Mouse (Mus musculus) neural tube, embryonic 12.5 days (tissue): ENCODE measurements around the gene Fhad1. TPM values are rescaled to one million over a fixed set of nuclear protein-coding genes. Genes with fewer than 3 reads are reported as not detected.

Experiments used
- ATAC-seq: fragments of 200-750 bp; cut with Nextera tagmentation; 2 replicates; pipeline ENCODE4 v1.8.0; 2017; ENCODE audit warnings: low read depth, mild to moderate bottlenecking, moderate TSS enrichment, moderate library complexity; ENCODE audit not compliant: low FRiP score
- H3K27ac ChIP-seq: fragments of 300-500 bp; sonication (generic); 2 replicates; pipeline ENCODE4 v1.5.1; 2016
- H3K27me3 ChIP-seq: fragments of 300-500 bp; sonication (generic); replicated peaks from 2 replicates; pipeline ENCODE4 v1.6.1; 2016; ENCODE audit warnings: mild to moderate bottlenecking
- H3K36me3 ChIP-seq: fragments of 300-500 bp; sonication (generic); 2 replicates; pipeline ENCODE4 v1.6.1; 2016; ENCODE audit warnings: mild to moderate bottlenecking
- H3K4me1 ChIP-seq: fragments of 300-500 bp; sonication (generic); 2 replicates; pipeline ENCODE4 v1.6.1; 2016
- H3K4me2 ChIP-seq: fragments of 300-500 bp; sonication (generic); replicated peaks from 2 replicates; pipeline ENCODE4 v1.6.1; 2016; ENCODE audit warnings: mild to moderate bottlenecking
- H3K4me3 ChIP-seq: fragments of 300-500 bp; sonication (generic); 2 replicates; pipeline ENCODE4 v1.5.1; 2016
- H3K9ac ChIP-seq: fragments of 300-500 bp; sonication (generic); 2 replicates; pipeline ENCODE4 v1.6.1; 2016; ENCODE audit warnings: mild to moderate bottlenecking
- H3K9me3 ChIP-seq: fragments of 300-500 bp; sonication (generic); 2 replicates; pipeline ENCODE4 v1.6.1; 2016; ENCODE audit warnings: mild to moderate bottlenecking
- WGBS: fragments of 180-500 bp; shearing (Covaris S2); methylation state at CpG from one replicate; pipeline ENCODE4 v1.1.7; 2016; 5-methylcytosine and 5-hydroxymethylcytosine counted together
- polyA plus RNA-seq: library from polyadenylated mRNA; unstranded; fragments of >200 nt; fragmentation: Nextera tagmentation; extraction: Ambion mirVana; gene quantifications from 2 replicates; pipeline ENCODE4 v1.2.1, GENCODE M21; 2016

The Fhad1 gene
- polyA plus RNA-seq: 2.9 and 4.1 TPM in 2 replicates

DNA sequence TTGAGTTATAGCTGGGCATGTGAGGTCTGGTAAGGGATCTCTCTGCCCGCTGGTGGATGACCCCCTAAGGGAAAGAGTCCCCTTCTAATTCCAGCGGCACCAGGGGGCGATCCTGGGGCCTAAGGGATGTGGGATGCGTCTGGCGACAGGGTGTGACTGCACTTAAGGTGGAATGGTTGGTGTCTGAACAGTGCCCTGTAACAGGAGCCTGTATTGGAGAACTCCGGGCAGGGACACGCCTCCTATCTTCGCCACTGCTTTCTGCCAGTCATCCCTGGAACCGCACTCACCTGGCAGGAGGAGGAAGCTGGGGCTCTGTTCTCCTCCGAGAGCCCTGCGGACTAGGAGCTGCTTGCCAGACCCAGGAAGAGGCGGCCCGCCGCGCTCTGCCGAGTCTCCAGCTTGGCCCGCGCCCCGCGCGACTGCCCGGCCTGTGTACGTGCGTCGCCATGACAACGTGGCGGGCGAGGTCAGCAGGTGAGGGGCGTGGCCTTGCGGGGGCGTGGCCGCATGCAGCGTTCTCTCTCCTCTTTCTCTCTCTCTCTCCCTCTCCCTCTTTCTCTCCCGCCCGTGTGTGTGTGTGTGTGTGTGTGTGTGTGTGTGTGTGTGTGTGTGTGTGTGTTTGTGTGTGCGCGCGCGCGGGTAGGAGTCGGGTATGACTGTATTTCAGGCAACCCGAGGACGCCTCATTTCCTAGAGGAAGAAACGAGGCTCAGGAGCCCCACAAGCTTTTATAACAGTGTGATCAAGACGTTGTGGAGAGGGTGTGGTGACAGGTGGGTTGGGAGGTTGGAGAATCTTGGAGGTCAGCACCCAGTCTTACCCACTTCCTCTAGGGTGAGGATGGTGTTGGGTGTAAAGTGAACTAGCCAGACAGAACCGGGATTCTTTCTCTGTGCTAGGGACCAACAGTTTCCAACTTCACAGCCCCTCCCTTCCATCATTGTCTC lies at the start of gene Fhad1:
Gene Fhad1 (minus strand): TSS at position 424 of the 950 bp plus-strand sequence.
- Histone ChIP-seq H3K36me3 (no peaks in the 10 kb centered on the region), H3K27me3 (no peaks in the 10 kb centered on the region; the same call in 1 of the 2 replicates), H3K27ac (no peak within 1 kb of the TSS), H3K9me3 (no peaks in the 10 kb centered on the region), H3K4me3 (peak within 1 kb of the TSS; percentile 37), H3K4me1 (peaks cover 18% of the 10 kb centered on the region), H3K4me2 (peak within 1 kb of the TSS; percentile 82), H3K9ac (peak within 1 kb of the TSS; percentile 56)
- peak; percentile 90 for ATAC-seq
- 2% methylated on average over 46 of the region's 46 CpGs for WGBS

DNA sequence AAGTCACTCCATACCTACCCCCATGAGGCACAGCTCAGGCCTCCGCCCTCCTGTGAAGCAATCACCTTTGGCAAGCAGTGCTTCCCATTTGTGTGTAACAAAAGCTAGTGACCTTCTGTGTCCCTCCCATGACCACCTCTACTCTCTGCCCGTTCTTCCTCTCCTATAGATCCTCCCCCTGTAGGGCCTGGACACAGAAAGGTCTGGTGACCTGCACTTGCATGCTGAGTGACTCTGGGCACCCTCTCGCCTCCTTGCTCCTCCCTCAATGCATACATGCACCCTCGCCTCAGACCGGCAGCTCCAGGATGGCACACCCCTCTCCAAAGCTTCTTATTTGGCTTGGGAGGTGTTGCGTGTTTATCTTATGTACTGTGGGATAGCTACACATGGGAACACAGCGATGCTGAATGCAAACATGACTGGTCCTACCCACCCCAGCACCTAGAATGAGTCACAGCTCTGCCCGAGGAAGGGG lies 48.2 kb upstream of the Fhad1 start:
- no peaks in the 10 kb centered on the region for H3K36me3 ChIP-seq
- H3K9ac ChIP-seq: no peak overlapping the region
- H3K4me2 ChIP-seq: no peak overlapping the region
- ATAC-seq: no peak
- no peaks in the 10 kb centered on the region for H3K27me3 ChIP-seq
- H3K4me1 ChIP-seq: peaks cover 23% of the 10 kb centered on the region
- H3K9me3 ChIP-seq: no peaks in the 10 kb centered on the region
- H3K4me3 ChIP-seq: no peak overlapping the region
- no peak overlapping the region for H3K27ac ChIP-seq
- WGBS: 85% methylated on average over 8 of the region's 8 CpGs

DNA sequence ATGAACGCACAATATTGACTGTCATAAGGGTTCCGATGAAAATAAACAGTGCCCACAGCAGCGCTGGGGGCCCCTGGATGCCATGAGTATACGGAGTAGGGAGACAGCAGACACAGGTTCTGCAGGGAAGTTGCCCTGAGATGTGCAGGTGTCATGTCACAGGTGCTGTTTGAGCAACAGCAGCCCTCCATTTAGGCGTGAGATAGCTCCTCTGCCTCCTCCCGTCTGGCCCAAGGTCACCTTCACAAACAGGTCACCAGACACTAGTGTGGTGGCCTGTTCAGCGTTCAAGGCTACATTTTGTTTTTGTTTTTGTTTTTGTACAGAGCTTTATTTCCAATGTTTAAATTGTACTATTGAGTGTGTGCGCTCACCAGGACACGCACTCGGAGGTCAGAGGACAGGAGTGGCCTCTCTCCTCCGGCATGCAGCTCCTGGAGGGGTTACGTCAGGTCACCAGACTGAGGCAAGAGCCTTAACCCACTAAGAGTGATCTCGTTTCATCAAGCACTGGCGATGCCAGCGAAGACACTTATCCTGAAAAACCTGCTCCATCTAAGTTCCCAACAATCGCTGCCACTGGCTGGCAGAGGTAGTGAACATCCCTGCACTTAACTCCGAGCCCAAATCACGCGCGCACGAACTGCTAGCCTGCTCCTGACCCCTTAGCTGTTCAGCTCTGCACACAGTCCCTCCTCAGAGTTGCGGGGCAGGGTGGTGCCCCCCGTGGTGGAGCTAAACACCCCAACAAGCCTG lies 46.8 kb upstream of the Fhad1 start:
- Histone ChIP-seq H3K9ac (no peak overlapping the region), H3K4me1 (peaks cover 19% of the 10 kb centered on the region), H3K9me3 (no peaks in the 10 kb centered on the region), H3K27me3 (no peaks in the 10 kb centered on the region), H3K4me2 (no peak overlapping the region), H3K27ac (no peak overlapping the region), H3K4me3 (no peak overlapping the region), H3K36me3 (no peaks in the 10 kb centered on the region)
- 74% methylated on average over 23 of the region's 23 CpGs for WGBS
- ATAC-seq: no peak

DNA sequence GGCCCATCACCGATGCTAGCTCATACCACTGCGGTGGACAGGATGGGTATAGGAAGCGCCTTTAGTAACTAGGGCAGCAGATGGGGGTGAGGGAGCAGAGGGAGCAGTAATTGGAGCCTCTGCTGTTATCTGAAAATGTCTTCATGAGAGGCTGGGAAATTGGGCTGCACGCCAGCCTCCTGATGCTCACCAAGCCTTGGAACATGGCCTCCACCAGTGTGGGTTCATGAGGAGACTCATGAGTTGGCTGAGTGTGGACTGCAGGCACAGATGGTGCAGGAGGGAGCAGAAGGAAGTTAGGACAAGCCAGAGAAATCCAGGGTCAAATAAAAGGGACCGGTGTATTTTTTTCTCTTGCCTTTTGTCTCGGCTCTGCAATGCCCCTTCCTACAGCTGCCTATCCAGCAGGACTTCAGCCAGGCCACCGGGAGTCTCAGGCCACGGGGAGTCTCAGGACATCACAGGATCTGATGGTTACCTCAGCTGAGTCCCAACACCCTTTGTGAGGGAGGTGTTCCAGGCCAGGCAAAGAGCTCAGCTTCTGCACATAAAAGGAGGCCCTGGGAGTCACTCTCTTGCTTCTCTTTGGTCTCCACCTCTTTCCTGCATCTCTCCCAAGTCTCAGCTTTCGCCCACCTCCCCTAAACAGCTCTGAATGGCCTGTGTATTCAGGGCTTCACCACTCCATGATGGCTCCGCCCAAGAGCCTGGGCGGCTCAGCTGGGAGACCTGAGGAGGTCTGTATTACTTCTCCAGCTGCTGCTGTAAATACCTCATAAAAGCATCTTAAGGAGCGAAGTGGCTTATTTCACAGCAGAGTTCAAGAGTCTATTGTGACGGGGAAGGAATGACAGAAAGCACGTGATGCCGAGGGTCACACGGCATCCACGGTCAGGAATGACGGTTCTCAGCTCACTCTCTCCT lies 45.8 kb upstream of the Fhad1 start:
- Histone ChIP-seq H3K27me3 (no peaks in the 10 kb centered on the region), H3K4me3 (no peak overlapping the region), H3K36me3 (no peaks in the 10 kb centered on the region), H3K27ac (no peak overlapping the region), H3K9ac (no peak overlapping the region), H3K9me3 (no peaks in the 10 kb centered on the region), H3K4me1 (peaks cover 10% of the 10 kb centered on the region), H3K4me2 (no peak overlapping the region)
- 34% methylated on average over 18 of the region's 18 CpGs for WGBS
- ATAC-seq: no peak

DNA sequence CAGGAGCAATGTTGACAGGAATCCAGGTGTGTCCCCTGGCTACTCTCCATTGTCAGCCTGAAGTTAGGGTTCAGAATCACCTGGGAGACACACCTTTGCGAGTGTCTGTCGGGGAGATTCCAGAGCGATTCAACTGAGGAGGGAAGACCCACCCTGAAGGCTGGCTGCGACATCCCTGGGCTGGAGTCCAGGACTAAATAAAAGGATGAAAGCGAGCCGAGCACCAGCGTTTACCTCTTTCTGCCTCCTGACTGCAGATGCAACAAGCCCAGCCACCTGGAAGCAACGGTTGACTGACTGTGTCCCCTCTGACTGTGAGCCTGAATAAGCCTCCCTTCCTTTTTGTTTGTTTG lies 44.9 kb upstream of the Fhad1 start:
- no peak overlapping the region for H3K9ac ChIP-seq
- H3K4me1 ChIP-seq: peaks cover 7% of the 10 kb centered on the region
- no peak for ATAC-seq
- no peak overlapping the region for H3K4me3 ChIP-seq
- no peaks in the 10 kb centered on the region for H3K27me3 ChIP-seq
- H3K4me2 ChIP-seq: no peak overlapping the region
- WGBS: 94% methylated on average over 8 of the region's 8 CpGs
- H3K9me3 ChIP-seq: no peaks in the 10 kb centered on the region
- no peak overlapping the region for H3K27ac ChIP-seq
- H3K36me3 ChIP-seq: no peaks in the 10 kb centered on the region

DNA sequence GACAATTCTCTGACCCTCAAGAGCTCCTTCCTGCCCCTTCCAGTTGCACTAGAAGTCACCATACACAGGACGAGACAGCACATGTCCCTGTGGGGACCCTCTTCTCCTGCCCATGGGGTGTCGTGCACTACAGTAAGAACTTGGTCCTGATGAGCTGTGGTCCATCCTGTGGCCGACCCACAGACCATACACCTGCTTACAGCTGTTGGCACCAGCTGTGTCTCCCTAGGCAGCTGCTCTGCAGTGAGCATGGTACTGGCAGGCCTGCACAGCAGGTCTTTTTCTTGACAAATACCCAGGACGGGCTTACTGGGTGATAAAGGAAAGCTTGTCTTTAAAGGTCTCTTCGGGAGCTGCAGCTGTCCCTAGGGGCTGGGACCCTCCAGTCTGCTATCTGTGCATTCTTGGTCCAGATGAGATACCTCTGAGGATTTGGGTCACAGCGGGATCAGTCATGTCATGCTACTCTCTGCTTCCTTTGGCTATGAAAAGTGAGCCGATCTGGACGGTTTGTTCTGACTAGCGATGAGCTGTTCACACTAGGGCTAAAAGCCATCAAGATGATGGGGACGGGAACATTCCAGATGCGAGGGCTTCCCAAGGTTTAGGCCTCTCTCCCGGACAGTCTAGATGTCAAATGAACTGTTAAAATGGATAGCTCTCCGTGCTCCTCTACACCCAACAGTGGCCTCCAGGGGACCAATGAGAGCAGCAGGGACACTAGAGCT lies 44.4 kb upstream of the Fhad1 start:
- H3K27me3 ChIP-seq: no peaks in the 10 kb centered on the region
- H3K4me3 ChIP-seq: no peak overlapping the region
- H3K27ac ChIP-seq: no peak overlapping the region
- ATAC-seq: no peak
- peaks cover 7% of the 10 kb centered on the region for H3K4me1 ChIP-seq
- WGBS: 84% methylated on average over 13 of the region's 13 CpGs
- no peak overlapping the region for H3K9ac ChIP-seq
- H3K4me2 ChIP-seq: no peak overlapping the region
- no peaks in the 10 kb centered on the region for H3K9me3 ChIP-seq
- H3K36me3 ChIP-seq: no peaks in the 10 kb centered on the region

DNA sequence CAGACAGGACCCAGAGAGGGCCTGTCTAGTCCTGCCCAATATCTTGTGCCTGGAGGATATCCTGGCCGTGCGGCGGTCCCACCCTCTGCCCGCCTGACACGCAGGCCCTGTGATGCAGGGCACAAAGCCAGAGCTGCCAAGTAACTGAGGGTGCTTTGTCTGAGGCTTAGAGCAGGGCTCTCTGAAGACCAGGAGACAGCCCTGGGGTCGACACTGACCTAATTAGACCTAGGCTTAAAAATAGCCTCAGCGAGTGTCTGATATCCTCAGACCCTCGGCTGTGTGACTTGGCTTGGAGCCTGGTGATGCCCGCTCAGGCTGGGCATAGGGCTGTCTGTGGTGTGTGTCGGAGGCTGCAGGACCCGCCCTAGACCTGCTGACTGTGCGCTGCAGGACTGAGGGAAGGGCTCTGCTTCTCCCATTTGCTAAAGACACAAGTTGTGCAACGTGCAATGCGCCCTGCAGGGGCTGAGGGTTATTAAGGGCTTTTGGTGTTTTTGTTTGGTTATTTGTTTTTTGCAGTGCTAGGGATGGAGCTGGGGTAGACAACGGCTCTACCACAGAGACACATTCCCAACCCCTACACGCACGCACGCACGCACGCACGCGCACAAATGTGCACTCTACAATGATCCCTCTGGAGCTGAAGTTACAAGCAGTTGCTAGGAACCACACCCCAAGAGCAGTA lies 42.8 kb upstream of the Fhad1 start:
- ATAC-seq: no peak
- H3K36me3 ChIP-seq: no peaks in the 10 kb centered on the region
- WGBS: 87% methylated on average over 22 of the region's 22 CpGs
- no peak overlapping the region for H3K4me2 ChIP-seq
- no peak overlapping the region for H3K4me3 ChIP-seq
- H3K27me3 ChIP-seq: no peaks in the 10 kb centered on the region
- peaks cover 7% of the 10 kb centered on the region for H3K4me1 ChIP-seq
- no peak overlapping the region for H3K9ac ChIP-seq
- no peaks in the 10 kb centered on the region for H3K9me3 ChIP-seq
- no peak overlapping the region for H3K27ac ChIP-seq

DNA sequence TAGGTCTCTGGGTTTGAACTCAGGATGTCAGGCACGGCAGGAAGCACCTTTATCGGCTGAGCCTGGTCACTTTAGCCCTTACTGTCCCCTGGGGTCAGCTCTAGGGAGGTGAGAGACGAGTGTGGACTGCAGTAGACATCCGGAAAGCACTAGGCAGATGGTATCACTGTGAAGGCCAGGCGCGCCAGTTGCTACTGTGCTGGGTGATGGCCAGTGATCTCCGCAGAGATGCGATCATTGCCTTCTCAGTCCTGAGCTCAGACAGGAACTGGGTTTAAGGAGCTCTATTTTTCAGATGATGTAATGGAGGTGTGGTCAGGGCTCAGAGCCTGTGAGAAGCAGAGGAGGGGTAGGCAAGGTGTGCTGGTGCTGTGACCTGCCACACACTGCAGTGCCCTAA lies 40.7 kb upstream of the Fhad1 start:
- Histone ChIP-seq H3K36me3 (no peaks in the 10 kb centered on the region), H3K9ac (no peak overlapping the region), H3K4me2 (no peak overlapping the region), H3K9me3 (no peaks in the 10 kb centered on the region), H3K27me3 (no peaks in the 10 kb centered on the region), H3K4me3 (no peak overlapping the region), H3K27ac (no peak overlapping the region), H3K4me1 (peaks cover 2% of the 10 kb centered on the region; the same call in 1 of the 2 replicates)
- ATAC-seq: no peak
- 86% methylated on average over 8 of the region's 8 CpGs for WGBS

DNA sequence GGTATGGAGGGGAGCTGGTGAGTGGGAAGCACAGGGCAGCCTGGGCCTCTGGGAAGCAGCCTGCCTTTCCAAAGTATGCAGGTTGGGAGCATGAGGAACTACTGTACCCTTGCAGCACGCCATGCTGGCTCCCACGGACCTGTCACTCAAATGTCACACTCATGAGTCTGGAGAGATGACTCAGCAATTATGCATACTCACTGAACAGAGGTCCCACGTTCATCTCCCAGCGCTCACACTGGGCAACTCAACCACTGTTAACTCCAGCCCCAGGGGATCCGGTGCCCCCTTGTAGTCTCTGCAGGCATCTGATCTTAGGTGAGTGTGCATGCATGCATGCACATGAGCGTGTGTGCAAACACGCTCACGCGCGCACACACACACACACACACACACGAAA lies 39.7 kb upstream of the Fhad1 start:
- Histone ChIP-seq H3K9ac (no peak overlapping the region), H3K9me3 (no peaks in the 10 kb centered on the region), H3K4me2 (no peak overlapping the region), H3K36me3 (no peaks in the 10 kb centered on the region), H3K27ac (no peak overlapping the region), H3K27me3 (no peaks in the 10 kb centered on the region), H3K4me1 (no peaks in the 10 kb centered on the region), H3K4me3 (no peak overlapping the region)
- WGBS: 90% methylated on average over 11 of the region's 11 CpGs
- no peak for ATAC-seq

DNA sequence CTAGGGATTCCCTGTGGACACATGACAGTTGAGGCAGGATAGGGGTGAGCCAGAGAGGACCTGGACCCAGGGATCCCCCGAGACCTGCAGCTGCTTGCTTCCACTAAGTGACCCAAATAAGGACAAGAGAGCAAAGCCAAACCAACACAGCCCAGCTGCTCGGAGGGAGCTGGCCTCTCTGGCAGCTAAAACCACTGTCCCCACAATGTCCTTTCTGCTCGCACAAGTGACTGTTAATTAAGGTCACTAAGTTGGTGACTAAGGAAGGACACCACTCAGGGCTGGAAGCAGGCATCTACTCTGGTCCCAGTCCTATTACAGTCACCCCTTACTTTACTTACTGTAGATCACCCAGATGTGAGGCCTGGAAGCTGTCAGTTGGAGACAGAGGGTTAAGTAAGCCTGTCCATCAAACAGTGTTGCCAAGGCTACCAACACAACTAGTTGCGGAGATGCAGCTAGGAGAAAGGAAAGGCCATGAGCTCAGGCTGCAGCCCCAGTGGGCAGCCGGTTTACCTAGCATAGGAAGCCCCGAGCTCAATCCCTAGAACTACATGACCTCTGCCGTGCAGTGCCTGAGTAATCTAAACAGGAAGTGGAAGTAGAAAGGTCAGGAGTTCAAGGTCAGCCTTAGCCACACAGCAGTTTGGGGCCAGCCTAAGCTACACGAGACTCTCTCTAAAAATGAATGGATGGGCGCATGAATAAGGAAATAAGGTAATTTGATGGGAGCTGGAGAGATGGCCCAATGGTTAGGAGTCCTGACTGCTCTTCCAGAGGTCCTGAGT lies 39.0 kb upstream of the Fhad1 start:
- Histone ChIP-seq H3K4me1 (no peaks in the 10 kb centered on the region), H3K4me2 (no peak overlapping the region), H3K9ac (no peak overlapping the region), H3K27me3 (no peaks in the 10 kb centered on the region), H3K27ac (no peak overlapping the region), H3K36me3 (no peaks in the 10 kb centered on the region), H3K9me3 (no peaks in the 10 kb centered on the region), H3K4me3 (no peak overlapping the region)
- ATAC-seq: no peak
- 63% methylated on average over 9 of the region's 9 CpGs for WGBS
